Mouse (Mus musculus): ENCODE results near the gene Ube2q2.
"Not testable (repeated sequence)": the region's sequence is repeated elsewhere in the genome, so short reads cannot be mapped to it uniquely, and the experiment has no call there.

Ube2q2 gene

DNA sequence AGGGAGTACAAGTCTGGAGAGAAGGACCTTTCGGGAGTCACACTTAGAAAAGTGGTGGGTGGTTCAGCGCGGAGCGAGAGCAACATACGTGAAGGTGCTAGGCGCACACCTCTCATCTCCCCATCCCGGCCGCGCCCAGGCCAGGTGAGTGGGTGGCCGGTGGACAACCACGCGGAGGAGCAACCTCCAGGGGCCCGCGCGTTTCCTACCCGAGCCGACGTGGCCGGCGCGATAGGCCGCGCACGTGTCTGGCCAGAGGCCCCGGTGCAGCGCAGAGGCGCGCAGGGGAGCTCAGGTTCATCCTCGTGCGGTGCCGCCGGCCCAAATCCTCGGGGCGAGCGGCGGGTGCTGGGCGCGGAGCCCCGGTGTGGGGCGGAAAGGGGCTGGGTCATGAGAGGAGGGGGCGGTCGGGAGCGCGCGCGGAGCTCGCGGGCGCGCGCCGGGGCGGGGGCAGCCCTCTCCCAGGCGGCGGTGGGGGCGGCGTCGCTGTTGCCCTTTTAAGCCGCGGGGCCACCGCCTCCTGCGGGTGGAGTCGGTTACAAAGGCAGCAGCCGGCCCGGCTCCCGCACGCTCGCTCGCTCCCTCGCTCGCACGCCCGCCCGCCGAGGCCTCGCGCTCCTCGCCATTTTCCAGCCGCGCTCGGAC, at the start of gene Ube2q2:
TSS of gene Ube2q2 (plus strand) at position 1 of the 645 bp plus-strand sequence.
- DNase-seq (ENCODE audit: low read depth, low spot score), result peak; percentile 39

GRCm38 (mm10) chr9:55101117-55101516, 47.5 kb upstream of the Ube2q2 start:
- no peak for DNase-seq (ENCODE audit: low read depth, low spot score)

DNA sequence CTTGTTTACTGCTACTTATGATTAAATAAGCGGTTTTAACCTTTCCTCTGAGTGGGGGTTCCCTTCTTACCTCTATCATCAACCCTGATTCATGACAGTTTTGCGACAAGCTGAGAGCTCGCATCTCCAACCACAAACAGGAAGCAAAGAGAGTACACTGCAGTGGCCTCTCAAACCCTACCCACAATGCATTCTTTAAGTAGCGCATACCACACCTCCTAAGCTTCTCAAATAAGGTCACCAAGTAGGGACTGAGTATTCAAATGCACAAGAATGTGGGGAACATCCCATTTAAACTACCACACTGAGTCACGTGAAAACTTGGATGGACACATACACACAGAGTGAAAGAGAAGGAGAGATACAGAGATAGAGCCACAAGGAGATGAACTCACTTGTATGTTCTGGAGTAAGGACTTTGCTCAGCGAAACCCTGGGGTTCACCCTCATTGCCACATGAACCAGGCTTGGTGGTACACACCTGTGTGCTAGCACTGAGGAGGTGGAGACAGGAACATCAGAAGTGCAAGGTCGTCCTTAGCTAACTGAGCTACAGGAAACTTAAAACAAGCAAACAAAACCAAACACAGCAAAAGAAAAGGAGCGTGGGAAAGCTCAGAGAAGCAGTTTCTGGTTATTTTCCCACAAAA, 46.3 kb upstream of the Ube2q2 start:
- no peak for DNase-seq (ENCODE audit: low read depth, low spot score)

- DNase-seq (ENCODE audit: low read depth, low spot score), result no peak
These were observed 45.6 kb upstream of the Ube2q2 start for GRCm38 (mm10) chr9:55102931-55103630.

GRCm38 (mm10) chr9:55110059-55110834, 38.4 kb upstream of the Ube2q2 start:
- peak; percentile 56 for DNase-seq (ENCODE audit: low read depth, low spot score)

- not testable (repeated sequence) for DNase-seq (ENCODE audit: low read depth, low spot score)
These were observed 37.8 kb upstream of the Ube2q2 start for GRCm38 (mm10) chr9:55110835-55111217.

GRCm38 (mm10) chr9:55114752-55115151, 33.9 kb upstream of the Ube2q2 start:
- no peak for DNase-seq (ENCODE audit: low read depth, low spot score)

DNA sequence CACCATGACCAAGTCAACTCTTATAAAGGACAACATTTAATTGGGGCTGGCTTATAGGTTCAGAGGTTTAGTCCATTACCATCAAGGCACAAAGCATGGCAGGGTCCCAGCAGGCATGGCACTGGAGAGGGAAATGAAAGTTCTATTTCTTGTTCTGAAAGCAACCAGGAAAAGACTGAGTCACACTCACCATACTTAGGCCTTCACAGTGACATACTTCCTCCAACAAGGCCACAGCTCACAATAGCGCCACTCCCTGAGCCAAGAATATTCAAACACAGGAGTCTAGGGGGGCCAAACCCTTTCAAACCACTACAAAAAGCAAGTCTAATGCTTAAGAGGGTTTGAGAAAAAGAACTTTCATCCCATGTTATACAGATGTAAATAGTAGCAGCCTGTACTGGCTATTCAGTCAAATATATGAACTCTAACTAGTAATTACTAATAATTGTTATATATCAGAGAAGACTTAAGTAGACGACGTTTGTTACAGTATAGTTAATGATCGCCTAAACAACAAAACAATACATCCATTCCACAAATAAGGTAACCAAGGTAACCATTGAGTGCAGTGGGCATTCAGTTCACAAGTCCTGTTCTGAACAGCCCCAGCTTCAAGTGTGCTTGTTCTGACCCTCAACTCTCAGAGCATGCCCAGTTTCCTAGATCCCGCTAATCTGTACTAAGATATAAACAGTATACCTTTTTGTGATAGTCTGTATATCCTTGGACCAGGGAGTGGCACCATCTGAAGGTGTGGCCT, 31.2 kb upstream of the Ube2q2 start:
- DNase-seq (ENCODE audit: low read depth, low spot score), result no peak

- no peak for DNase-seq (ENCODE audit: low read depth, low spot score)
These were observed 26.1 kb upstream of the Ube2q2 start for GRCm38 (mm10) chr9:55122586-55122985.

- no peak for DNase-seq (ENCODE audit: low read depth, low spot score)
These were observed 22.9 kb upstream of the Ube2q2 start for GRCm38 (mm10) chr9:55125735-55126134.

GRCm38 (mm10) chr9:55126295-55126694, 22.4 kb upstream of the Ube2q2 start:
- no peak for DNase-seq (ENCODE audit: low read depth, low spot score)

- no peak for DNase-seq (ENCODE audit: low read depth, low spot score)
These were observed 16.8 kb upstream of the Ube2q2 start for GRCm38 (mm10) chr9:55131851-55132250.

- DNase-seq (ENCODE audit: low read depth, low spot score), result no peak
These were observed 12.1 kb upstream of the Ube2q2 start for GRCm38 (mm10) chr9:55136576-55136975.

DNA sequence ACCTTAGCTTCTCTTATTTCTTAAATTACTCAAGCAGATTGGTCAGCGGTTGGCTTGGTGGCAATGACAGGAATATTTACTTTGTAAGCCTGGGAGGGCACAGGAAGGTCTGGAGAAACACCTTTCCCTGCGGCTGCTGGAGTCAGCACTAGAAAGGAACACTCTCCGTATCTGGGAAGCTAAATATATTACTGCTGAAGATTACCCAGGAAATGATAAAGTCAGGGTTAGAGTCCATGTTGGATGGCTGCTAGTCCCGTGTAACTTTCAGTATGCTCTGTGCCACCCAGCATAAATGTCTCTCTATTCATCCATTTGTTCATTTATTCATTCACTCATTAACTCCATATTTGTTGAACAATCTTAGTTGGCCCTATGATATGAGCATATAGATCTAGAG, 11.5 kb upstream of the Ube2q2 start:
- no peak for DNase-seq (ENCODE audit: low read depth, low spot score)

DNA sequence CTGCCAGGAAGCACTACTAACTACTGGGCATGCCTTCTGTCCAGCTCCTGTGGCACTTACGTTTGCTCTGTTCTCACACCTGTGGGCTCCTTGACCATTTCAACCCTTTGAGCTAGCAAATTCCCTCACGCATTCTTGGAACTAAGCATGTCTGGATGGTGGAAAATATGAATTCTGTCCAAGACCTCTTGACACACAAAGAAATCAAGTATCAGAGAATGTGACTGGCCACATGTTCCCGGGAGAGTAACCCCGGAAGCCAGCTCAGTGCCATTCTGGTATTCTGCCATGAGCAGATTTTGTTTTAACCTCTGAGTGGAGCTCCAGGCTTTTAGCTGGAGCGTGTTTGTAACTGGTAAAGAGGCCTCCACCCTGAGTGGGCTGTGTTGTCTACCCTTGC, 8.7 kb upstream of the Ube2q2 start:
- DNase-seq (ENCODE audit: low read depth, low spot score), result no peak

DNA sequence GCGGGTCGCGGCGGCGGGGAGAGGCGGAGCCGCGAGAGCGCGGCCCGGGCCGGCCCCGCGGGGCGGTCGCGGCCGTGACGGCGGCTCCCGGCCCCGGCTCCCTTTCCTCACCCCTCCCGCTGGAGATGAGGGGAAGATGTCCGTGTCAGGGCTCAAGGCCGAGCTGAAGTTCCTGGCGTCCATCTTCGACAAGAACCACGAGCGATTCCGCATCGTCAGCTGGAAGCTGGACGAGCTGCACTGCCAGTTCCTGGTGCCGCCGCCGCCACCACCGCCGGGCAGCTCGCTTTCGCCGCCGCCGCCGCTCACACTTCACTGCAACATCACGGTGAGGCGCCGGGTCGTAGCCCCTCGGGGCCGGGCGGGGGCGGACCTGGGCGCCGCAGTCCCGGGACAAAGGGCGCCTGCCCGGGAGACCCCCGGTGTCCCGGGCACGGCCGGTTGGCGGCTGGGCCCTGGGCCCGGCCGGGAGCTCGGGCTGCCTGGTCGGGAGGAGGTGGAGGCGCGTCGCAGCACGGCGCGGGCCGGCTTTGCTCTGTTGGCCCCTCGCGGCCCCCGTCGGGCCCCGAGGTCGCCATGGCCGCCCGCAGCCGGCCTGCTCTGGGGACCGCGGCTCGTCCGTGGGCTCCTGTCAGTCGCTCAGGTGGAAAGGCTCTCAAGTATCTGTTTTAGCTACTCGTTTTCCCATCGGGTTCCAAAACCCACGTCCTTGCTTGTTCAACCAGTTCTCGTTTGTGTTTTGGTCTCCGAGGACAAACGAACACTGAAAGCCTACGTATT, 1.0 kb downstream of the Ube2q2 start:
- DNase-seq (ENCODE audit: low read depth, low spot score), result no peak

- no peak for DNase-seq (ENCODE audit: low read depth, low spot score)
These were observed 1.6 kb downstream of the Ube2q2 start for GRCm38 (mm10) chr9:55150279-55150726.

DNA sequence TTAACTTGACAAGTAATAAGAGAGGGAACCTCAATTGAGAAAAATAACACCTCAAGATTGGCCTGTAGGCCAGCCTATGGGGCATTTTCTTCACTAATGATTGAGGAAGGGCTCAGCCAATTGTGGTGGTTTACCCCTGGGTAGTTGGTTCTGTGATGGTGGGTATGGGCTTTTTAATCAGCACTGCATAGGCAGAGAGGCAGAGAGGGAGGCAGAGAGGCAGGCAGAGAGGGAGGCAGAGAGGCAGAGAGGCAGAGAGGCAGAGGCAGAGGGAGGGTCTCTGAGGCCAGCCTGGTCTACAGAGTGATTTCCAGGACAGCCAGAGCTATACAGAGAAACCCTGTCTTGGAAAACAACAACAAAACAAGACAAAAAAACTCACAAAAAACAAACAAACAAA, 2.4 kb downstream of the Ube2q2 start:
- DNase-seq (ENCODE audit: low read depth, low spot score), result no peak

- no peak for DNase-seq (ENCODE audit: low read depth, low spot score)
These were observed 4.3 kb downstream of the Ube2q2 start for GRCm38 (mm10) chr9:55152935-55153334.

DNA sequence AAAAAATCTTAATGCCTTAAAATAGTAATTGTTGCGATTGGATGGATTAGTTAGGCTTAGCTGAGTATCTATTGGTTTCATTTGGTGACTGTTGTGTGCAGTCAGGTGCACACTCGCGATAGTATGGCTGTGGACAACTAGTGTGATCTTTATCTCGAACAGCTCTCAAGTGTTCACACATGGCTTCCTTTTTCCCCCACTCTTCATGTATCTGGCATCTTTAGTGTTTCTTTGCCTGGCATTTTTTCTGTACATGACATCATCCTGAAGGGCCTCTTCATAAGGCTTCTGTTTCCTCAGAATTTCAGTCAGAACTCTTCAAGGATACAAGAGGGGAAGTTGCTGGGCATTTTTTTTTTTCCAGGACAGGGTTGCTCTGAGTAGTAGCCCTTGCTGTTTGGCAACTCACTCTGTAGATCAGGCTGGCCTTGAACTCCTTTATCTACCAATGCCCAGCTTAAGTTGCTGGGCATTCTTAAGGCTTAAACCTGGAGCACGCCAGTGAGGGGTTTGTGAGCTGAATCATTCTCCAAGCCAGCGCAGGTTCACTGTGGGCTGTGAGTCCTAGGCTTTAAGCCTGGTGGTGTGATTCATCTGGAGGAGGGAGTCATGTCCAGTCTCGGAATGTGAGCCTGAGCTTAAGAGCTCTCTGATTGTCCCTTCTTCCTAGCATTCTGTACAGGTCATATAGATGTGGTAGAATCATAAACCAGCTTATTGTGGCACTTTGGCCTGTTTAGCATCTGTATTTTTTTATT, 22.2 kb downstream of the Ube2q2 start:
- DNase-seq (ENCODE audit: low read depth, low spot score), result no peak
